Mouse (Mus musculus) gastrocnemius, adult 2 months (tissue): Measurements from ENCODE around the gene Grb10. TPM values are rescaled to one million over a fixed set of nuclear protein-coding genes. Genes with fewer than 3 reads are reported as not detected.

ENCODE experiments used
- DNase-seq: peaks from one replicate; pipeline ENCODE4 v3.0.0; 2022
- H3K27ac ChIP-seq: fragments of 200-600 bp; 2 replicates; pipeline ENCODE4 v1.8.1; 2022; ENCODE audit warnings: mild to moderate bottlenecking
- H3K4me3 ChIP-seq: fragments of 200-600 bp; 2 replicates; pipeline ENCODE4 v1.8.1; 2022; ENCODE audit warnings: mild to moderate bottlenecking, moderate library complexity
- CTCF ChIP-seq: fragments of 200-600 bp; IDR thresholded peaks from 2 replicates; pipeline ENCODE4 v1.8.1; 2022; ENCODE audit warnings: antibody characterized with exemption, mild to moderate bottlenecking, moderate library complexity
- intact Hi-C: fragments of 180-260 bp; cut with DNase I; formaldehyde crosslinking; loops from one replicate; pipeline ENCODE4 v1.15.1; 2025
- total RNA-seq, 2 experiments: library from RNA; stranded (reverse); gene quantifications; 2 replicates each; pipeline ENCODE4 v1.2.3; 2021

Gene Grb10
- total RNA-seq, 2 experiments from 2014 or later = 27.9 to 59.3 TPM

GRCm38 (mm10) chr11:11948321-11948987, 90.0 kb downstream of the Grb10 start:
- peak overlapping the region; percentile 64 for H3K27ac ChIP-seq
- DNase-seq = no peak
- no peak for TF ChIP-seq CTCF
- intact Hi-C loops = loop anchor here (5.0 kb wide), 1 partner anchor 46 kb away; no protein-coding TSS in a partner anchor
- H3K4me3 ChIP-seq = no peak overlapping the region

- no peak for DNase-seq
- TF ChIP-seq CTCF = no peak
- H3K27ac ChIP-seq = peak overlapping the region; percentile 64
- intact Hi-C loops = loop anchor here (5.0 kb wide), 1 partner anchor 46 kb away; no protein-coding TSS in a partner anchor
- H3K4me3 ChIP-seq = no peak overlapping the region
Measured at GRCm38 (mm10) chr11:11947857-11948256, 90.6 kb downstream of the Grb10 start.

- TF ChIP-seq CTCF = no peak
- Histone ChIP-seq H3K4me3 (no peak overlapping the region), H3K27ac (no peak overlapping the region)
- intact Hi-C loops = loop anchor here (5.0 kb wide), 1 partner anchor 43 kb away; no protein-coding TSS in a partner anchor
- no peak for DNase-seq
Measured at GRCm38 (mm10) chr11:11945766-11946165, 92.7 kb downstream of the Grb10 start.

- no peak for DNase-seq
- TF ChIP-seq CTCF = no peak
- intact Hi-C loops = loop anchor here (5.0 kb wide), 1 partner anchor 43 kb away; no protein-coding TSS in a partner anchor
- Histone ChIP-seq H3K27ac (no peak overlapping the region), H3K4me3 (no peak overlapping the region)
Measured at GRCm38 (mm10) chr11:11944814-11945213, 93.7 kb downstream of the Grb10 start.

GRCm38 (mm10) chr11:11944082-11944349, 94.5 kb downstream of the Grb10 start:
- intact Hi-C loops = no loop called here
- Histone ChIP-seq H3K27ac (no peak overlapping the region), H3K4me3 (no peak overlapping the region)
- DNase-seq = no peak
- no peak for TF ChIP-seq CTCF

- DNase-seq = no peak
- intact Hi-C loops = no loop called here
- Histone ChIP-seq H3K27ac (no peak overlapping the region), H3K4me3 (no peak overlapping the region)
- no peak for TF ChIP-seq CTCF
Measured at GRCm38 (mm10) chr11:11943240-11944081, 95.0 kb downstream of the Grb10 start.

- DNase-seq = no peak
- no peak for TF ChIP-seq CTCF
- H3K27ac ChIP-seq = peak overlapping the region; percentile 56; the same call in 1 of the 2 replicates
- intact Hi-C loops = no loop called here
- no peak overlapping the region for H3K4me3 ChIP-seq
Measured at GRCm38 (mm10) chr11:11942320-11943217, 95.9 kb downstream of the Grb10 start.

GRCm38 (mm10) chr11:11940833-11941681, 97.4 kb downstream of the Grb10 start:
- Histone ChIP-seq H3K27ac (peak overlapping the region; percentile 56), H3K4me3 (no peak overlapping the region)
- no peak for TF ChIP-seq CTCF
- intact Hi-C loops = no loop called here
- no peak for DNase-seq

- no peak for DNase-seq
- intact Hi-C loops = no loop called here
- no peak for TF ChIP-seq CTCF
- no peak overlapping the region for H3K4me3 ChIP-seq
- H3K27ac ChIP-seq = peak overlapping the region; percentile 13; the same call in 1 of the 2 replicates
Measured at GRCm38 (mm10) chr11:11939611-11940010, 98.9 kb downstream of the Grb10 start.

- intact Hi-C loops = no loop called here
- no peak for DNase-seq
- no peak for TF ChIP-seq CTCF
- H3K4me3 ChIP-seq = no peak overlapping the region
- H3K27ac ChIP-seq = no peak overlapping the region
Measured at GRCm38 (mm10) chr11:11938591-11938990, 99.9 kb downstream of the Grb10 start.

GRCm38 (mm10) chr11:11937340-11938030, 101.0 kb downstream of the Grb10 start:
- no peak overlapping the region for H3K4me3 ChIP-seq

More at GRCm38 (mm10) chr11:11937340-11938030, 101.0 kb downstream of the Grb10 start:
- H3K27ac ChIP-seq = peak overlapping the region; percentile 21; the same call in 1 of the 2 replicates
- peak; percentile 58 for DNase-seq
- intact Hi-C loops = no loop called here
- no peak for TF ChIP-seq CTCF
